Mouse (Mus musculus): ENCODE data around the gene Vmn2r9.
"Not testable (repeated sequence)": the region's sequence is repeated elsewhere in the genome, so short reads cannot be mapped to it uniquely, and the experiment has no call there.

The Vmn2r9 gene

DNA sequence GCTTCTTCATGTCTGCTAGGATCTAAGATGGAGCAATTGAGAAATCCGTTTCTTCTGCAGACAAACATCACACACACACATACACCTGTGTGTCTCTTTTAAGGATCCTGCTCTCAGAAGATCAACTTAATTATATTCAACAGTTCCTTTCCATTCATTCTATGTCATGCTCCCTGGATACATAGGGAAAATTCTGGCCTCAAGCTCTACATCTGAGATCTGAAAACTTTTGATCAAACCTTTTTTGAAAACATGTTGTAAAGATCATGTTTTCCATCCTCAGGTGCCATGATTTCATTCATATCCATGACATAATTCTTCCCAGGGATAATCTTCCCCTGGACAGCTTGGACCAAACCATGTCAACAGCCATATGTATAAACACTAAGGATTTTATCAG is at the start of gene Vmn2r9:
Gene Vmn2r9, minus strand, starts transcription at position 101 of the 400 bp plus-strand sequence.
- not testable (repeated sequence) for DNase-seq (ENCODE audit: low spot score)

DNA sequence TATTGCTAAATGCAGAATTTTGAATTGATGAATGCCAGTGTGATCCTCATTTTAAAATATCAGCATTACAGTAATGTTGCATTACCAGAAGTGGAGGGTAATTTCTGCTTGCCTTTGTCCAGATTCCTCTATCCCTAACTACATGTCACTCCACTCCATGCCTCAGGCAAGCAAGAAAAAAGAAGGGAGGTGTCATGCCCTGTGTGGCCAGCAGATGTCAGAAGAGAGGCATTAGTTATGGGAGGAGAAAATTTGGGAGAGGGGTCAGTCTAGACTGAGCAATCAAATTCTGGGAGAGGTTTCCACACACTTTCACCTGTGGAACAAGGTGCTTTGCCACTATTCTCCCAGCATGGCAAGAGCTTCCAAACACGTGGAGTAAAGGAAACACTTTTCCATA is 14.3 kb upstream of the Vmn2r9 start:
- DNase-seq (ENCODE audit: low spot score), result peak; percentile 3

DNA sequence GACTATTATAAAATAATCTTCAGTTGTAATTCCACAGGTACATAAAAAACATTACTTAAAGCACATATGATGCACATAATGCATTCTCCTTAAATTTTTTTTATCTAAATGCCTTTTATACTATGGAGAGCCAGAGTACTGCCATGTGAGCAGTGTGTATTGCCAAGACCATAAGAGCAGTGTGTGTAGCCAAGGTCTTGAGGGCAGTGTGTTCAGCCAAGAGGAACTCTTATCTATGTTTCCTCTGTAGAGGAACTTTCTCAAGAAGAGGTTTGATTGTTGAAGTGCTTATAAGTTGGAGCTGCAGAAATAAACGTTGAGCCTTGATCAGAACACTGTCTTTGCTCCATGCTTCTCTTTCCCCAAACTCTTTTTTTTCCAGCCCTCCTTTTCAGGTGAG is 2.9 kb downstream of the Vmn2r9 start:
- DNase-seq (ENCODE audit: low spot score), result no peak

DNA sequence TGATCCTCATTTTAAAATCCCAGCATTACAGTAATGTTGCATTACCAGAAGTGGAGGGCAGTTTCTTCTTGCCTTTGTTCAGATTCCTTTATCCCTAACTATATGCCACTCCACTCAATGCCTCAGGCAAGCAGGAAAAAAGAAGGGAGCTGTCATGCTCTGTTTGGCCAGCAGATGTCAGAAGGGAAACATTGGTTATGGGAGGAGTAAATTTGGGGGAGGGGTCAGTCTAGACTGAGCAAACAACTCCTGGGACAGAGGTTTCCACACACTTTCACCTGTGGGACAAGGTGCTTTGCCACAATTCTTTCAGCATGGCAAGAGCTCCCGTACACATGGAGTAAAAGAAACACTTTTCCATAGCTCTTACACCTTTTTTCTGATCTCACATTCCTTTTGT is 16.2 kb downstream of the Vmn2r9 start:
- no peak for DNase-seq (ENCODE audit: low spot score)

DNA sequence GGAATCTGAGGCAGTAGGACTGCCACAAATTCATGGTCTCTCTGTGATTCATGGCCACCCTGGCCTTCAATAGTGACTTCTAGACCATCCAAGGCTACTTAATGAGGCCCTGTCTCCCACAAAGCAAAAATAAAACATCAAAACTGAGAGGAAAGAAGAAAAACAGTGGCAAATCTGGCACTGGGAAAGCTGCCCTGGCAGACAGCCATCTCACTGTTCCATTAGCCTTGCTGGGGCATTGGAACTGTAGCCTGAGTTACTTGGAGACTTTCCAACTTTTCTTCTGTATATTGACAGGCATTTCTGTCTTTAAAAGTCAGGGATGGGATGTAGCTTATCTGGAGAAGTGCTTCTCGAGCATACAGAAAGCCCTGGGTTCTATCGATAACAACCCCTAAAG is 29.1 kb downstream of the Vmn2r9 start:
- no peak for DNase-seq (ENCODE audit: low spot score)

DNA sequence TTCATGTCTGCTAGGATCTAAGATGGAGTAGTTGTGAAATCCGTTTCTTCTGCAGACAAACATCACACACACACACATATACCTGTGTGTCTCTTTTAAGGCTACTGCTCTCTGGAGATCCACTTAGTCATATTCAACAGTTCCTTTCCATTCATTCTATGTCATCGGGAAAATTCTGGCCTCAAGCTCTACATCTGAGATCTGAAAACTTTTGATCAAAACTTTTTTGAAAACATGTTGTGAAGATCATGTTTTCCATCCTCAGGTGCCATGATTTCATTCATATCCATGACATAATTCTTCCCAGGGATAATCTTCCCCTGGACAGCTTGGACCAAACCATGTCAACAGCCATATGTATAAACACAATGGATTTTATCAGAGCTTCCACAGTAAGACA is 43.7 kb downstream of the Vmn2r9 start, which contains the start of gene Vmn2r8:
Gene Vmn2r8, minus strand, starts transcription at position 101 of the 400 bp plus-strand sequence.
- DNase-seq (ENCODE audit: low spot score), result not testable (repeated sequence)

DNA sequence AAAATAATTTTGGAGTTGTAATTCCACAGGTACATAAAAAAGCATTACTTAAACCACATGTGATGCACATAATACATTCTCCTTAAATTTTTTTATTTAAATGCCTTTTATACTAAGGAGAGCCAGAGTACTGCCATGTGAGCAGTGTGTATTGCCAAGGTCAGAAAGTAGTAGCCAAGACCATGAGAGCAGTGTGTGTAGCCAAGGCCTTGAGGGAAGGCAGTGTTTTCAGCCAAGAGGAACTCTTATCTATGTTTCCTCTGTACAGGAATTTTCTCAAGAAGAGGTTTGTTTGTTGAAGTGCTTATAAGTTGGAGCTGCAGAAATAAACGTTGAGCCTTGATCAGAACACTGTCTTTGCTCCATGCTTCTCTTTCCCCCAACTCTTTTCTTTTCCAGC is 48.8 kb downstream of the Vmn2r9 start:
- no peak for DNase-seq (ENCODE audit: low spot score)

DNA sequence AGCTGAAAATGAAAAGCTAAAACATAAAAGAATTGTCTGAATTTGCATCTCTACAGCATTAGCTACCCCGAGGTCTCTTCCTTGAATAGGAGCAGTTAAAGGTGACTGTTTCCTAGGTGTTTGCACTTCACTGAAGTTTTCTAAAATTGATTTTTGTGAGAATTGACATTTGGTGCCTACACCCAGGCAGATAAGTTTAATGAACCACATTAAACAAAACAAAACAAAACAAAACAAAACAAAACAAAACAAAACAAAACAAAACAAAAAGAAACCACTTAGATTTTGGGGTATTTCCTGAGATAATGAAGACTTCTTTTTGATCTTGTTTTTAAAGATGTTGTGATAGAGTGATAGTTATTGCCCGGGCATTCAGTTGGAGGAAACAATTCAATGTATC is 57.1 kb downstream of the Vmn2r9 start, which contains the start of gene Tmed11:
Gene Tmed11, minus strand, starts transcription at position 101 of the 400 bp plus-strand sequence.
- not testable (repeated sequence) for DNase-seq (ENCODE audit: low spot score)

DNA sequence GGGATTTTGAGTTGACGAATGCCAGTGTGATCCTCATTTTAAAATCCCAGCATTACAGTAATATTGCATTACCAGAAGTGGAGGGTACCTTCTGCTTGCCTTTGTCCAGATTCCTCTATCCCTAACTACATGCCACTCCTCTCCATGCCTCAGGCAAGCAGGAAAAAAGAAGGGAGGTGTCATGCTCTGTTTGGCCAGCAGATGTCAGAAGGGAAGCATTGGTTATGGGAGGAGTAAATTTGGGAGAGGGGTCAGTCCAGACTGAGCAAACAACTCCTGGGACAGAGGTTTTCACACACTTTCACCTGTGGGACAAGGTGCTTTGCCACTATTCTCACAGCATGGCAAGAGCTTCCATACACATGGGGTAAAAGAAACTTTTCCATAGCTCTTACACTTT is 62.0 kb downstream of the Vmn2r9 start:
- DNase-seq (ENCODE audit: low spot score), result not testable (repeated sequence)

Data from urinary bladder, postnatal 25 days (tissue).